In the genomic region with DNA sequence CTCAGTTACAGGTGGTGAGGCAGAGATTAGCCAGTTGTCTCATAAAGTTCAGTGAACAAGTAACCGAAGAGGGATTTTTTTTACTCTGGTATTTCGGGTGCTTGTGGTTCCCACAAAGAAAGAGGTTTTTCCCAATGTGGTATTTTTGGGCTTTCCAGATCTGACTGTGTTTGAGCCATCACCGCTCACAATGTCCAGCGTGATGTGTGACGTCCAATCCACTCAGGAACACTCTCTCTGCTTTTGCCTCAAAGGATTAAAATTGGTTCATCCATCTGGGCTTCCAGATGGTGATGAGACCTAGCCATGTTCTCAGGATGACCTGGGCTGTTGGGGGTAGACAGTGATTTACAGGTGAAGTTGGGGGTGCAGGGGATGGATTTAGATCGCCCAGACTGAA, we compare ENCODE assay signal across 37 mouse cellular contexts. TPM values are rescaled to one million over a fixed set of nuclear protein-coding genes. Genes with fewer than 3 reads are reported as not detected.
"Had no signal": no experiment of that assay in that cellular context is flagged by ENCODE, and none has a peak within 500 bp of the region (broad histone marks: within the 10 kb centered on the region; RNA-seq: fewer than 3 reads in every experiment).

No protein-coding gene starts in this region.

- H3K4me3 ChIP-seq: gastrocnemius, adult 2 months; heart, embryonic 10.5 days; heart, embryonic 12.5 days; hindbrain, embryonic 10.5 days; hindbrain, embryonic 12.5 days; intestine, embryonic 15.5 days; layer of hippocampus, adult 2 months; limb, embryonic 10.5 days; limb, embryonic 12.5 days; liver, embryonic 13.5 days had no signal

- H3K9ac ChIP-seq: heart, embryonic 12.5 days; hindbrain, embryonic 12.5 days; hindbrain, embryonic 14.5 days; intestine, embryonic 15.5 days; limb, embryonic 12.5 days; liver, embryonic 13.5 days had no signal

- DNase-seq: gastrocnemius, adult 2 months; gastrocnemius, postnatal 10 days; gastrocnemius, postnatal 25 days; heart, adult 18-20 months; heart, postnatal 10 days; heart, postnatal 4 days; kidney, adult 18-20 months; kidney, adult 8-10 months; kidney, postnatal 10 days; kidney, postnatal 4 days; liver; liver, embryonic 13.5 days had no signal

- ATAC-seq: hindbrain, embryonic 16.5 days; inflammation-experienced regulatory T-cells, adult 6 months; intestine, embryonic 15.5 days; intestine, postnatal 0 days had no signal

- H3K4me2 ChIP-seq: heart, embryonic 12.5 days; hindbrain, embryonic 12.5 days; hindbrain, embryonic 14.5 days; intestine, embryonic 15.5 days; limb, embryonic 12.5 days; liver, embryonic 11.5 days; liver, embryonic 13.5 days had no signal

- H3K36me3 ChIP-seq: heart, embryonic 10.5 days; heart, embryonic 12.5 days; hindbrain, embryonic 10.5 days; hindbrain, embryonic 12.5 days; intestine, embryonic 15.5 days; limb, embryonic 10.5 days; limb, embryonic 12.5 days; liver, embryonic 13.5 days had no signal

- H3K9me3 ChIP-seq: heart, embryonic 10.5 days; heart, embryonic 12.5 days; hindbrain, embryonic 10.5 days; hindbrain, embryonic 12.5 days; intestine, embryonic 15.5 days; limb, embryonic 10.5 days; limb, embryonic 12.5 days; liver, embryonic 13.5 days had no signal

- H3K4me1 ChIP-seq: heart, embryonic 10.5 days; heart, embryonic 12.5 days; intestine, embryonic 15.5 days; limb, embryonic 10.5 days; limb, embryonic 12.5 days; liver, embryonic 13.5 days had no signal

- H3K27ac ChIP-seq: gastrocnemius, adult 2 months; heart, embryonic 10.5 days; hindbrain, embryonic 10.5 days; hindbrain, embryonic 12.5 days; hindbrain, embryonic 14.5 days; intestine, embryonic 15.5 days; layer of hippocampus, adult 2 months; limb, embryonic 10.5 days; limb, embryonic 12.5 days; liver, embryonic 13.5 days had no signal

- H3K27me3 ChIP-seq: intestine, embryonic 15.5 days; liver, embryonic 13.5 days had no signal

RNA-seq across cellular contexts. Expression of a gene that starts 11.1 kb away (rescaled TPM):
- total RNA-seq: gastrocnemius, adult 2 months; gastrocnemius, postnatal 10 days; gastrocnemius, postnatal 25 days; gastrocnemius, postnatal 4 days; granulocyte monocyte progenitor cell, adult 5-6 weeks; heart, adult 18-20 months; heart, adult 8-10 months; heart, postnatal 25 days; layer of hippocampus, adult 2 months; layer of hippocampus, postnatal 10 days; layer of hippocampus, postnatal 25 days; left cerebral cortex, postnatal 14 days; left cerebral cortex, postnatal 36 days had no signal
- polyA plus RNA-seq: heart, embryonic 10.5 days; heart, embryonic 12.5 days; heart, embryonic 14.5 days; heart, embryonic 16.5 days; hindbrain, embryonic 10.5 days; hindbrain, embryonic 12.5 days; hindbrain, embryonic 14.5 days; hindbrain, embryonic 16.5 days; inflammation-experienced regulatory T-cells, adult 6 months; intestine, embryonic 15.5 days; intestine, postnatal 0 days; kidney, embryonic 14.5 days; kidney, embryonic 16.5 days; limb, embryonic 10.5 days; limb, embryonic 12.5 days had no signal

RNA-seq across cellular contexts. Expression of a gene that starts 41.6 kb away (rescaled TPM):
- total RNA-seq: granulocyte monocyte progenitor cell, adult 5-6 weeks; layer of hippocampus, postnatal 25 days had no signal
